Mouse (Mus musculus) midbrain, postnatal 0 days (tissue): ENCODE results near the gene Defb18. TPM values are rescaled to one million over a fixed set of nuclear protein-coding genes. Genes with fewer than 3 reads are reported as not detected.

Source experiments
- ATAC-seq: fragments of 200-750 bp; cut with Nextera tagmentation; 2 replicates; pipeline ENCODE4 v1.8.0; 2017; ENCODE audit warnings: moderate number of reproducible peaks, mild to moderate bottlenecking, moderate TSS enrichment, moderate library complexity; ENCODE audit not compliant: low FRiP score
- DNase-seq: peaks from one replicate; pipeline ENCODE4 v3.0.0-alpha.2; 2015; ENCODE audit warnings: low spot score
- H3K27ac ChIP-seq: fragments of 300-500 bp; sonication (generic); 2 replicates; pipeline ENCODE4 v1.5.1; 2014; ENCODE audit warnings: low read depth, mild to moderate bottlenecking, low read length, mixed read lengths
- H3K27me3 ChIP-seq: fragments of 300-500 bp; sonication (generic); 2 replicates; pipeline ENCODE4 v1.6.1; 2014; ENCODE audit warnings: low read length, control low read depth, mixed read lengths; ENCODE audit not compliant: insufficient read depth
- H3K36me3 ChIP-seq: fragments of 300-500 bp; sonication (generic); 2 replicates; pipeline ENCODE4 v1.6.1; 2014; ENCODE audit warnings: low read length, control low read depth, mixed read lengths; ENCODE audit not compliant: insufficient read depth
- H3K4me1 ChIP-seq: fragments of 300-500 bp; sonication (generic); 2 replicates; pipeline ENCODE4 v1.6.1; 2014; ENCODE audit warnings: mild to moderate bottlenecking, control low read depth, antibody characterized with exemption, low read length, mixed read lengths; ENCODE audit not compliant: insufficient read depth
- H3K4me2 ChIP-seq: fragments of 300-500 bp; sonication (generic); 2 replicates; pipeline ENCODE4 v1.6.1; 2014; ENCODE audit warnings: low read depth, mild to moderate bottlenecking, low read length, mixed read lengths; ENCODE audit not compliant: poor library complexity, severe bottlenecking
- H3K4me3 ChIP-seq: fragments of 300-500 bp; sonication (generic); 2 replicates; pipeline ENCODE4 v1.5.1; 2014; ENCODE audit warnings: low read depth, mild to moderate bottlenecking, low read length, moderate library complexity
- H3K9ac ChIP-seq: fragments of 300-500 bp; sonication (generic); replicated peaks from 2 replicates; pipeline ENCODE4 v1.6.1; 2014; ENCODE audit warnings: mild to moderate bottlenecking, low read length, moderate library complexity, mixed read lengths; ENCODE audit not compliant: poor library complexity, severe bottlenecking
- H3K9me3 ChIP-seq: fragments of 300-500 bp; sonication (generic); 2 replicates; pipeline ENCODE4 v1.6.1; 2016; ENCODE audit warnings: low read length, control low read depth
- CTCF ChIP-seq: IDR thresholded peaks from 2 replicates; pipeline ENCODE4 v1.5.1; 2016; ENCODE audit warnings: antibody characterized with exemption, mild to moderate bottlenecking
- WGBS: fragments of 180-500 bp; shearing (Covaris S2); extraction: QIAGEN DNeasy Blood & Tissue Kit; methylation state at CpG from one replicate; pipeline ENCODE4 v1.1.7; 2014; 5-methylcytosine and 5-hydroxymethylcytosine counted together
- polyA plus RNA-seq: library from polyadenylated mRNA; unstranded; fragments of >200 nt; fragmentation: Nextera tagmentation; extraction: Ambion mirVana; gene quantifications from 2 replicates; pipeline ENCODE4 v1.2.1, GENCODE M21; 2015
- total RNA-seq: library from RNA; depleted of rRNA; stranded (reverse); fragments of >200 nt; gene quantifications from 2 replicates; pipeline ENCODE4 v1.2.3, GENCODE M21; 2014; rRNA removed

Gene Defb18
- total and polyA plus RNA-seq, 2 experiments from 2014 or later = not detected

DNA sequence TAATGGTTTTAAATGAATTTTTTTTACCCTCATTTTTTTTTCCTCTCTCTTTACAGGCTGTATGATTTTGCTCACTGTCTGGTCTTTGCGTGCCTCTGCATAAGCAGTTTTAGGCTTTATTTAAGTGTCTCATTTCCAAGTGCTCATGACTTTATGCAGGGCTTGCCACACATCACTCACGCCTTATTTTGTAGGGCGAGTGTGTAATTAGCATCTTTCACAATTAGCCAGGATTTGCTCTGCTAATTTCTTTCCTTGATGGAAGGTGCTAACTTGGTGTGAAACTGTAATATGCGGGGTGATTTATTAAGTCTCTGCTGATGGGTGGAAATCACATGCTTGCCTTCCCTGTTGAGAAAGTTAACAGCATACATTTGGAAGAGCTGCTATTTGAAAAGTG, 45.5 kb downstream of the Defb18 start:
- H3K27me3 ChIP-seq = no peaks in the 10 kb centered on the region
- no peak overlapping the region for H3K27ac ChIP-seq
- no peak overlapping the region for H3K4me2 ChIP-seq
- H3K4me1 ChIP-seq = no peaks in the 10 kb centered on the region
- H3K9ac ChIP-seq = no peak overlapping the region
- no peaks in the 10 kb centered on the region for H3K9me3 ChIP-seq
- no peaks in the 10 kb centered on the region for H3K36me3 ChIP-seq
- no peak overlapping the region for H3K4me3 ChIP-seq
- ATAC-seq (0 out of 2 replicates have a peak, but pooled peaks have one; percentile 5), DNase-seq (peak; percentile 19)
- no peak for TF ChIP-seq CTCF
- WGBS = 48% methylated on average over 4 of the region's 4 CpGs

DNA sequence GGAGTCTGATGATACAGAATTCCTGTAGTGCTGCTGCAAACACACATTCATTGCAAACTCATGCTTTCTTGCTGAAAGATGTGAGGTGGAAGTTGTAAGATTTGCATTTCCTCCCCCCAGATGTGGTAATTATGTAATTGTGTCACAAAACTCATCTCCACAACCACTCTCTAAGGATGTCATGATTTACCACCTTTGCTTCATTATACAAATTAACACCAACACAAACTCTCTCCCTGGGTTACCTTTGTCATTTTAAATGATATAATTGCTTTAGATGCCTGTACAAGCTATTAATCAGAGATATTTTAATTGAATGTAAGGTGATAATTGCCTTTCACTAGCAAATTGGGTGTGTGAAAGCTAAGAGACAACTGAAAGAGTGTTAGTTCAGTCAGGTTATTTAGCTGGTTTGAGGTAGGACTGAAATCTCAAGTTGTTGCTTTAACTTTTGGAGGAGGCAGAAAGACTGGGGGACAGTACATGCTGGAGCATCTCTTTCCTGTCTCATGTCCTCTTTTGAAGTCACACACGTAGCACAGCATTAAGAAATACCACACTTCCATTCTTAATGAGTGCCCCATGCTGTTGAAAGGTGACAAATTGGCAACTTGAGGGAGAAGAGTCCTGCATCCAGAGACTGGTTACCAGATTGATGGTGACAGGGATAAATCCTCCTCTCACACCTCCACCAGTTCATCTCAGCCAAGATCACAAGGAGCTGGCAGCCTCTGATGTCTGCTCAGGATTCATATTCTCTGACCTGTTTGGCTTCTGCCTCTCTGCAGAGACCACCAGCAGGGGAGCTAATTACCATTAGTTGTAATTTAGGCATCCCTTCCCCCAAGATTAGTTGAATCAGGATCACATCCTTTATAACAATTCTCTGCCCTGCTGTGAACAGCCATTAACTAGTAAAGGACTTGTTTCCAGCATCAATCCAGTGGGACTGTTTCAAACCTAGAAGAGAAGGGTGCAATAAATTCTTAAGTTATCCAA, 46.2 kb downstream of the Defb18 start:
- TF ChIP-seq CTCF = no peak
- DNase-seq = peak; percentile 56
- WGBS = 25% methylated on average over 1 of the region's 1 CpGs
- Histone ChIP-seq H3K36me3 (no peaks in the 10 kb centered on the region), H3K4me2 (no peak overlapping the region), H3K27me3 (no peaks in the 10 kb centered on the region), H3K9ac (no peak overlapping the region), H3K27ac (no peak overlapping the region), H3K4me3 (no peak overlapping the region), H3K9me3 (no peaks in the 10 kb centered on the region), H3K4me1 (no peaks in the 10 kb centered on the region)
- ATAC-seq = no peak; the same call in 1 of the 2 replicates

Other genes with a start within 250 kb of the Defb18 start
- not detected in 2 replicates for gene Crisp4, start 91.5 kb downstream of the Defb18 start, total RNA-seq
- not detected in 2 replicates for gene Crisp4, start 91.5 kb downstream of the Defb18 start, polyA plus RNA-seq
- gene Defb41, start 27.7 kb upstream of the Defb18 start, total RNA-seq = not detected in 2 replicates
- gene Defb41, start 27.7 kb upstream of the Defb18 start, polyA plus RNA-seq = not detected in 2 replicates